Mouse (Mus musculus): ENCODE results near the gene Msi2. TPM values are rescaled to one million over a fixed set of nuclear protein-coding genes. Genes with fewer than 3 reads are reported as not detected.
A peak's percentile ranks its signal among the peaks of the same experiment; 100 is the strongest.

The Msi2 gene
- polyA plus RNA-seq, 1 experiment from 2014 or later, result 10.0 TPM

GRCm38 (mm10) chr11:88618005-88618501, 100.3 kb downstream of the Msi2 start:
- Histone ChIP-seq H3K4me1 (ENCODE audit: control insufficient read depth, insufficient read depth, low read length) (peaks cover 68% of the 10 kb centered on the region), H3K9ac (ENCODE audit: low read depth, low read length) (0 out of 2 replicates have a peak overlapping the region, but pooled peaks have one; percentile 35), H3K27ac (ENCODE audit: low read length) (peak overlapping the region; percentile 65), H3K4me2 (ENCODE audit: low read depth, low read length) (peak overlapping the region; percentile 30; the same call in 1 of the 2 replicates), H3K4me3 (ENCODE audit: low read length) (0 out of 2 replicates have a peak overlapping the region, but pooled peaks have one; percentile 11), H3K9me3 (ENCODE audit: control insufficient read depth, low read length) (no peaks in the 10 kb centered on the region), H3K27me3 (replicated peaks; ENCODE audit: control insufficient read depth, insufficient read depth, low read length) (no peaks in the 10 kb centered on the region), H3K36me3 (ENCODE audit: control insufficient read depth, insufficient read depth, low read length) (no peaks in the 10 kb centered on the region)
- 40% methylated on average over 16 of the region's 16 CpGs for WGBS
- peak; percentile 19; the same call in 1 of the 2 replicates for ATAC-seq

GRCm38 (mm10) chr11:88617380-88617779, 100.9 kb downstream of the Msi2 start:
- no peak overlapping the region for H3K4me2 ChIP-seq (ENCODE audit: low read depth, low read length)
- no peak overlapping the region for H3K4me3 ChIP-seq (ENCODE audit: low read length)
- peaks cover 68% of the 10 kb centered on the region for H3K4me1 ChIP-seq (ENCODE audit: control insufficient read depth, insufficient read depth, low read length)
- H3K9me3 ChIP-seq (ENCODE audit: control insufficient read depth, low read length), result no peaks in the 10 kb centered on the region
- H3K27ac ChIP-seq (ENCODE audit: low read length), result no peak overlapping the region
- no peak overlapping the region for H3K9ac ChIP-seq (ENCODE audit: low read depth, low read length)
- H3K27me3 ChIP-seq (replicated peaks; ENCODE audit: control insufficient read depth, insufficient read depth, low read length), result no peaks in the 10 kb centered on the region
- 82% methylated on average over 11 of the region's 11 CpGs for WGBS
- H3K36me3 ChIP-seq (ENCODE audit: control insufficient read depth, insufficient read depth, low read length), result no peaks in the 10 kb centered on the region
- ATAC-seq, result no peak

DNA sequence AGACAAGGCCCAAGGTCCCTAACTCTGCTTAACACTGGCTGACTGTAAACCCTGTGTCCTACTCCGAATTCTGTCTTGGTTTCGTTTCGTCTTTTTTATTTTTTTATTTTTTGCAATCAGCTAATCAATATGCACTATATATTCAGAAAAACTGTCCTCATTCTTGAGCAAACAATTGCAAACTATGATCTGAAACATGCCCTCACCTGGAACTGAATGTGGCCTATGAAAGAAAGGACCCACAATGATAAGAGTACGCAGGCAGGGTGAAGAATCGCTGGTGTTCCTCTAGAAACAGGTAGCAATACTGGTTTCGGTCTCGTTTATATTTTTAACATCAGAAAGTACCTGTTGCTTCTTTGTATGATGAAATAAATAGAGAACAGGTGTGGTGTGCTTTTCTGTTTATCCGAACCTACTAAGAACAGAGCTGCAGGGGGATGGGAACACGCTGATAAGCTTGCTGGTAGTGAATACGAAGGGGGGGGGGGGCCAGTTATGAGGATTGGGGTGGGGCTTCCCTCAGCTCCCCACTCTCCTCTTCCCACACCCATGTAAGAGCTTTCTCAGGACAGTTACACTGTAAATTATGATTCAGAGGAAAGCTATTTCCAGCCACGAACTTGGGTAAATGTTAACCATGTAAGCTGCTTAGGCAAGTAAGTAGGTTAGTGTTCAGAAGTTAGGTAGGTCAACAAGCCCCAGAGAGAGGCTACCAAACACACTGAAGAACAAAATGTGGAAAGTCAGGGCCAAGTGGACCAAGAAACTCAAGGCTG, 103.6 kb downstream of the Msi2 start:
- peak; percentile 42; the same call in 1 of the 2 replicates for ATAC-seq
- H3K4me2 ChIP-seq (ENCODE audit: low read depth, low read length), result no peak overlapping the region
- H3K4me1 ChIP-seq (ENCODE audit: control insufficient read depth, insufficient read depth, low read length), result peaks cover 48% of the 10 kb centered on the region
- H3K9me3 ChIP-seq (ENCODE audit: control insufficient read depth, low read length), result no peaks in the 10 kb centered on the region
- no peak overlapping the region for H3K4me3 ChIP-seq (ENCODE audit: low read length)
- no peaks in the 10 kb centered on the region for H3K27me3 ChIP-seq (replicated peaks; ENCODE audit: control insufficient read depth, insufficient read depth, low read length)
- 67% methylated on average over 11 of the region's 11 CpGs for WGBS
- no peak overlapping the region for H3K9ac ChIP-seq (ENCODE audit: low read depth, low read length)
- H3K36me3 ChIP-seq (ENCODE audit: control insufficient read depth, insufficient read depth, low read length), result no peaks in the 10 kb centered on the region
- H3K27ac ChIP-seq (ENCODE audit: low read length), result peak overlapping the region; percentile 73

DNA sequence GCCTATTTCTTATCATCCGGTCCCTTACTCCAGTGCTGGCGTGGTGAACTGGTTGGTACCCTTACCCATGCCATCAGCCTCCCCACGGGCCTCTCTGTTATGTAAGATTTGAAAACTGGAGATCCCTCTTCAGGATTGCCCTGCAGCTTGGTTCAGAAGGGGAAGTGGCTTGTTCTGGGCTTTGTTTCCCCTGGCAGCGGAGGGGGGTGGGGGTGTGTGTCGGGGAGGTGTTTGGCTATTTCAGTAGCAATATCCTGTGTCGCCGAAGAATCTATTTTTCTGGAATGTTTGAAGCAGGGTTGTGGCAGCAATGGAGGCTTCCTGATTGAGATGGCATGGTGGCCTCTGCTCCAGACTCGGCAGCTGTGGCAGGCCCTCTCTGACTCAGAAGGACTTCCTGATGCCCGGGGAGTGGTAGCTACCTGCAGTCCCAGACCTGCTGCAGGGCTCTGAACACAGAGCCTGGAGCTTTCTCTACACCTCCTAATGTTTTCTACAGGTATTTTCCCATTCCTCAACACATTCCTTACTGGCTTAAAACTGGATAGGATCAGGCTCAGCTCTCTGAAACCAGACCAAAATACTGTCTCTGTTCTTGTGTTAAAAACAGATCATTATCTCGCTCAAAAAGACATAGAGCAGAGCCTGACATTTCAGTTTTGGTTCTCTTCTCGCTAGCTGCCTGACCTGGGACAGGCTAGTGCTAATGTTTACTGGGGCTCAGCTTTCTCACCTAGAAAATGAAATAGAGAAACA, 104.4 kb downstream of the Msi2 start:
- H3K4me1 ChIP-seq (ENCODE audit: control insufficient read depth, insufficient read depth, low read length), result peaks cover 43% of the 10 kb centered on the region
- peak; percentile 42; the same call in 1 of the 2 replicates for ATAC-seq
- no peaks in the 10 kb centered on the region for H3K27me3 ChIP-seq (replicated peaks; ENCODE audit: control insufficient read depth, insufficient read depth, low read length)
- no peaks in the 10 kb centered on the region for H3K9me3 ChIP-seq (ENCODE audit: control insufficient read depth, low read length)
- H3K4me2 ChIP-seq (ENCODE audit: low read depth, low read length), result no peak overlapping the region
- WGBS, result 39% methylated on average over 11 of the region's 11 CpGs
- no peaks in the 10 kb centered on the region for H3K36me3 ChIP-seq (ENCODE audit: control insufficient read depth, insufficient read depth, low read length)
- H3K4me3 ChIP-seq (ENCODE audit: low read length), result no peak overlapping the region
- H3K9ac ChIP-seq (ENCODE audit: low read depth, low read length), result peak overlapping the region; percentile 44; the same call in 1 of the 2 replicates
- H3K27ac ChIP-seq (ENCODE audit: low read length), result peak overlapping the region; percentile 73

GRCm38 (mm10) chr11:88613008-88613407, 105.3 kb downstream of the Msi2 start:
- WGBS, result 58% methylated on average over 6 of the region's 6 CpGs

DNA sequence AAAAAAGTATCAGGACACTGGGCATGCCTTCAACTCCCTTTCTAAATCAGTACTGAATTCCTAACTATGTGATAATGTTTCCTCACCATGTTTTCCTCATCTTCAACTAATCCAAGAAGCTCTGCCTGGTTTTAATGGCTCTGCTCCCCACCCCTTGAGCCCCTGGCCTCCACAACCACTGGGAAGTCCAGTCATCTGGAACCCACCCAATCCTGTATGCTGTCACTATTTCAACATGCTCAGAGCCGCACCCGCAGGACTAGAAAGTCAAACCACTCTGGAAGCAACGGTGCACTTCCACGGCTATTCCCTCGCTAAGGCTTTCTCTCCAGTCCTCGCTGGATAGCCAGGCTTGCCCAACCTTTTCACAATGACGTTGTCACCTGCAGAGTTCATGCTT, 106.2 kb downstream of the Msi2 start:
- H3K36me3 ChIP-seq (ENCODE audit: control insufficient read depth, insufficient read depth, low read length), result no peaks in the 10 kb centered on the region
- no peak overlapping the region for H3K9ac ChIP-seq (ENCODE audit: low read depth, low read length)
- no peaks in the 10 kb centered on the region for H3K9me3 ChIP-seq (ENCODE audit: control insufficient read depth, low read length)
- no peak overlapping the region for H3K4me2 ChIP-seq (ENCODE audit: low read depth, low read length)
- no peak overlapping the region for H3K27ac ChIP-seq (ENCODE audit: low read length)
- ATAC-seq, result no peak
- no peaks in the 10 kb centered on the region for H3K27me3 ChIP-seq (replicated peaks; ENCODE audit: control insufficient read depth, insufficient read depth, low read length)
- H3K4me3 ChIP-seq (ENCODE audit: low read length), result no peak overlapping the region
- WGBS, result 84% methylated on average over 7 of the region's 7 CpGs
- H3K4me1 ChIP-seq (ENCODE audit: control insufficient read depth, insufficient read depth, low read length), result peaks cover 32% of the 10 kb centered on the region

More at GRCm38 (mm10) chr11:88613008-88613407, 105.3 kb downstream of the Msi2 start:
- Histone ChIP-seq H3K4me2 (ENCODE audit: low read depth, low read length) (no peak overlapping the region), H3K9me3 (ENCODE audit: control insufficient read depth, low read length) (no peaks in the 10 kb centered on the region), H3K36me3 (ENCODE audit: control insufficient read depth, insufficient read depth, low read length) (no peaks in the 10 kb centered on the region), H3K4me1 (ENCODE audit: control insufficient read depth, insufficient read depth, low read length) (peaks cover 36% of the 10 kb centered on the region), H3K4me3 (ENCODE audit: low read length) (no peak overlapping the region), H3K9ac (ENCODE audit: low read depth, low read length) (no peak overlapping the region), H3K27ac (ENCODE audit: low read length) (no peak overlapping the region), H3K27me3 (replicated peaks; ENCODE audit: control insufficient read depth, insufficient read depth, low read length) (no peaks in the 10 kb centered on the region)
- no peak for ATAC-seq

GRCm38 (mm10) chr11:88610809-88611208, 107.5 kb downstream of the Msi2 start:
- Histone ChIP-seq H3K9me3 (ENCODE audit: control insufficient read depth, low read length) (no peaks in the 10 kb centered on the region), H3K9ac (ENCODE audit: low read depth, low read length) (no peak overlapping the region), H3K4me2 (ENCODE audit: low read depth, low read length) (no peak overlapping the region), H3K4me3 (ENCODE audit: low read length) (no peak overlapping the region), H3K27me3 (replicated peaks; ENCODE audit: control insufficient read depth, insufficient read depth, low read length) (no peaks in the 10 kb centered on the region), H3K4me1 (ENCODE audit: control insufficient read depth, insufficient read depth, low read length) (peaks cover 32% of the 10 kb centered on the region), H3K36me3 (ENCODE audit: control insufficient read depth, insufficient read depth, low read length) (no peaks in the 10 kb centered on the region), H3K27ac (ENCODE audit: low read length) (no peak overlapping the region)
- ATAC-seq, result no peak
- WGBS, result 88% methylated on average over 6 of the region's 6 CpGs

DNA sequence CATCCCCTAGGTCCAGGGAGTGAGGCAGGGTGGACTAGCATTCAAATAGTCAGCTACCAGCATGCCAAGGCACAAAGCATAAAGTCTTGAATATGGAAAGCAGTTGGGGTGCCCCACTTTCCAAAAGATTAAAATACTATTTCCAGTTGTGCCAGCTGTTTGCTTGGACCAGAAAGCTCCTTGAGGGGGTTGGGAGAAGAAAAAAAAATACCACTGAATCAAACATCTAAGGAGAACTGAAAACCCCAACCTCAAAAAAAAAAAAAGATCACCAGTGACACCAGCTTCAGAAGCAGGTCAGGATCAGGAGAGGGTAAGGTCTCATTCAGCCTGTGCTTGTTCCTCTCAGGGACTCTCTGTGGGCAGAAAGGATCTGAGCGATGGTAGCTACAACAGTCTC, 108.2 kb downstream of the Msi2 start:
- Histone ChIP-seq H3K4me1 (ENCODE audit: control insufficient read depth, insufficient read depth, low read length) (peaks cover 30% of the 10 kb centered on the region), H3K9ac (ENCODE audit: low read depth, low read length) (no peak overlapping the region), H3K4me3 (ENCODE audit: low read length) (no peak overlapping the region), H3K27me3 (replicated peaks; ENCODE audit: control insufficient read depth, insufficient read depth, low read length) (no peaks in the 10 kb centered on the region), H3K27ac (ENCODE audit: low read length) (no peak overlapping the region), H3K36me3 (ENCODE audit: control insufficient read depth, insufficient read depth, low read length) (no peaks in the 10 kb centered on the region), H3K4me2 (ENCODE audit: low read depth, low read length) (no peak overlapping the region), H3K9me3 (ENCODE audit: control insufficient read depth, low read length) (no peaks in the 10 kb centered on the region)
- 94% methylated on average over 1 of the region's 1 CpGs for WGBS
- no peak for ATAC-seq

GRCm38 (mm10) chr11:88608584-88608983, 109.7 kb downstream of the Msi2 start:
- no peaks in the 10 kb centered on the region for H3K36me3 ChIP-seq (ENCODE audit: control insufficient read depth, insufficient read depth, low read length)
- H3K9me3 ChIP-seq (ENCODE audit: control insufficient read depth, low read length), result no peaks in the 10 kb centered on the region
- ATAC-seq, result no peak
- no peaks in the 10 kb centered on the region for H3K27me3 ChIP-seq (replicated peaks; ENCODE audit: control insufficient read depth, insufficient read depth, low read length)
- no peak overlapping the region for H3K4me2 ChIP-seq (ENCODE audit: low read depth, low read length)
- no peak overlapping the region for H3K9ac ChIP-seq (ENCODE audit: low read depth, low read length)
- no peak overlapping the region for H3K27ac ChIP-seq (ENCODE audit: low read length)
- no peak overlapping the region for H3K4me3 ChIP-seq (ENCODE audit: low read length)
- 54% methylated on average over 4 of the region's 4 CpGs for WGBS
- H3K4me1 ChIP-seq (ENCODE audit: control insufficient read depth, insufficient read depth, low read length), result peaks cover 17% of the 10 kb centered on the region
